Mouse (Mus musculus) stomach, embryonic 15.5 days (tissue): ENCODE data around the gene Prkci. TPM values are rescaled to one million over a fixed set of nuclear protein-coding genes. Genes with fewer than 3 reads are reported as not detected.

ENCODE experiments used
- ATAC-seq: fragments of 200-750 bp; cut with Nextera tagmentation; 2 replicates; pipeline ENCODE4 v1.8.0; 2017; ENCODE audit warnings: low read depth, moderate number of reproducible peaks, moderate TSS enrichment; ENCODE audit not compliant: insufficient read depth, low FRiP score
- H3K27ac ChIP-seq: fragments of 300-500 bp; sonication (generic); 2 replicates; pipeline ENCODE4 v1.5.1; 2015; ENCODE audit warnings: mild to moderate bottlenecking, inconsistent platforms
- H3K27me3 ChIP-seq: fragments of 300-500 bp; sonication (generic); replicated peaks from 2 replicates; pipeline ENCODE4 v1.6.1; 2015; ENCODE audit warnings: inconsistent platforms
- H3K36me3 ChIP-seq: fragments of 300-500 bp; sonication (generic); 2 replicates; pipeline ENCODE4 v1.6.1; 2015; ENCODE audit warnings: inconsistent platforms
- H3K4me1 ChIP-seq: fragments of 300-500 bp; sonication (generic); 2 replicates; pipeline ENCODE4 v1.6.1; 2015; ENCODE audit warnings: inconsistent platforms
- H3K4me2 ChIP-seq: fragments of 300-500 bp; sonication (generic); 2 replicates; pipeline ENCODE4 v1.6.1; 2015; ENCODE audit warnings: mild to moderate bottlenecking, inconsistent platforms
- H3K4me3 ChIP-seq: fragments of 300-500 bp; sonication (generic); replicated peaks from 2 replicates; pipeline ENCODE4 v1.5.1; 2015; ENCODE audit warnings: inconsistent platforms
- H3K9ac ChIP-seq: fragments of 300-500 bp; sonication (generic); 2 replicates; pipeline ENCODE4 v1.6.1; 2015; ENCODE audit warnings: inconsistent platforms
- H3K9me3 ChIP-seq: fragments of 300-500 bp; sonication (generic); 2 replicates; pipeline ENCODE4 v1.6.1; 2016; ENCODE audit warnings: inconsistent platforms
- WGBS: fragments of 180-500 bp; shearing (Covaris S2); methylation state at CpG from one replicate; pipeline ENCODE4 v1.1.7; 2015; 5-methylcytosine and 5-hydroxymethylcytosine counted together
- polyA plus RNA-seq: library from polyadenylated mRNA; unstranded; fragments of >200 nt; fragmentation: Nextera tagmentation; extraction: Ambion mirVana; gene quantifications from 2 replicates; pipeline ENCODE4 v1.2.1, GENCODE M21; 2015

The Prkci gene
- polyA plus RNA-seq, 1 experiment from 2014 or later: 39.3 TPM

- H3K36me3 ChIP-seq: no peaks in the 10 kb centered on the region
- H3K4me2 ChIP-seq: peak overlapping the region; percentile 37
- peak overlapping the region; percentile 94 for H3K27ac ChIP-seq
- H3K9me3 ChIP-seq: no peaks in the 10 kb centered on the region
- ATAC-seq: peak; percentile 23
- 33% methylated on average over 10 of the region's 10 CpGs for WGBS
- peaks cover 27% of the 10 kb centered on the region for H3K4me1 ChIP-seq
- H3K4me3 ChIP-seq: 0 out of 2 replicates have a peak overlapping the region, but pooled peaks have one; percentile 13
- no peaks in the 10 kb centered on the region for H3K27me3 ChIP-seq
- no peak overlapping the region for H3K9ac ChIP-seq
Observed at GRCm38 (mm10) chr3:30999401-31000017, 4.0 kb downstream of the Prkci start.

GRCm38 (mm10) chr3:31000018-31000407 is 4.5 kb downstream of the Prkci start:
- H3K9me3 ChIP-seq: no peaks in the 10 kb centered on the region
- H3K4me3 ChIP-seq: no peak overlapping the region
- 17% methylated on average over 4 of the region's 4 CpGs for WGBS
- peak overlapping the region; percentile 37 for H3K4me2 ChIP-seq
- 0 out of 2 replicates have a peak, but pooled peaks have one; percentile 0 for ATAC-seq
- no peaks in the 10 kb centered on the region for H3K27me3 ChIP-seq
- H3K4me1 ChIP-seq: peaks cover 27% of the 10 kb centered on the region
- no peak overlapping the region for H3K9ac ChIP-seq
- H3K27ac ChIP-seq: peak overlapping the region; percentile 94
- H3K36me3 ChIP-seq: no peaks in the 10 kb centered on the region

- Histone ChIP-seq H3K36me3 (no peaks in the 10 kb centered on the region), H3K4me1 (peaks cover 27% of the 10 kb centered on the region), H3K9me3 (no peaks in the 10 kb centered on the region), H3K4me3 (no peak overlapping the region), H3K4me2 (no peak overlapping the region), H3K9ac (no peak overlapping the region), H3K27ac (no peak overlapping the region), H3K27me3 (no peaks in the 10 kb centered on the region)
- ATAC-seq: no peak
- 55% methylated on average over 3 of the region's 3 CpGs for WGBS
Observed at GRCm38 (mm10) chr3:31001048-31001676, 5.6 kb downstream of the Prkci start.

GRCm38 (mm10) chr3:31004320-31005209 is 9.0 kb downstream of the Prkci start:
- 84% methylated on average over 6 of the region's 6 CpGs for WGBS
- Histone ChIP-seq H3K4me3 (no peak overlapping the region), H3K9ac (no peak overlapping the region), H3K4me1 (peaks cover 15% of the 10 kb centered on the region), H3K27me3 (no peaks in the 10 kb centered on the region), H3K4me2 (no peak overlapping the region), H3K9me3 (no peaks in the 10 kb centered on the region), H3K36me3 (no peaks in the 10 kb centered on the region), H3K27ac (no peak overlapping the region)
- ATAC-seq: no peak

- H3K9ac ChIP-seq: no peak overlapping the region
- WGBS: 86% methylated on average over 2 of the region's 2 CpGs
- no peak overlapping the region for H3K4me2 ChIP-seq
- H3K27ac ChIP-seq: no peak overlapping the region
- no peaks in the 10 kb centered on the region for H3K9me3 ChIP-seq
- H3K36me3 ChIP-seq: no peaks in the 10 kb centered on the region
- ATAC-seq: no peak
- no peaks in the 10 kb centered on the region for H3K27me3 ChIP-seq
- H3K4me3 ChIP-seq: no peak overlapping the region
- peaks cover 12% of the 10 kb centered on the region for H3K4me1 ChIP-seq
Observed at GRCm38 (mm10) chr3:31014374-31014773, 18.8 kb downstream of the Prkci start.

GRCm38 (mm10) chr3:31015682-31016443 is 20.3 kb downstream of the Prkci start:
- peak; percentile 57; the same call in 1 of the 2 replicates for ATAC-seq
- Histone ChIP-seq H3K4me1 (peaks cover 12% of the 10 kb centered on the region), H3K27me3 (no peaks in the 10 kb centered on the region), H3K27ac (peak overlapping the region; percentile 72), H3K4me3 (no peak overlapping the region), H3K9me3 (no peaks in the 10 kb centered on the region), H3K4me2 (peak overlapping the region; percentile 11; the same call in 1 of the 2 replicates), H3K36me3 (peaks cover 3% of the 10 kb centered on the region; the same call in 1 of the 2 replicates), H3K9ac (no peak overlapping the region)
- 57% methylated on average over 10 of the region's 10 CpGs for WGBS

- 39% methylated on average over 9 of the region's 9 CpGs for WGBS
- Histone ChIP-seq H3K9me3 (no peaks in the 10 kb centered on the region), H3K27me3 (no peaks in the 10 kb centered on the region), H3K4me2 (no peak overlapping the region), H3K36me3 (peaks cover 3% of the 10 kb centered on the region; the same call in 1 of the 2 replicates), H3K4me3 (no peak overlapping the region), H3K9ac (no peak overlapping the region), H3K27ac (peak overlapping the region; percentile 72), H3K4me1 (peaks cover 12% of the 10 kb centered on the region)
- ATAC-seq: no peak
Observed at GRCm38 (mm10) chr3:31016594-31017196, 21.1 kb downstream of the Prkci start.

- Histone ChIP-seq H3K4me2 (no peak overlapping the region), H3K36me3 (peaks cover 3% of the 10 kb centered on the region; the same call in 1 of the 2 replicates), H3K4me3 (no peak overlapping the region), H3K9ac (no peak overlapping the region), H3K9me3 (no peaks in the 10 kb centered on the region), H3K27me3 (no peaks in the 10 kb centered on the region), H3K4me1 (peaks cover 12% of the 10 kb centered on the region), H3K27ac (no peak overlapping the region)
- no peak for ATAC-seq
- WGBS: 56% methylated on average over 4 of the region's 4 CpGs
Observed at GRCm38 (mm10) chr3:31017652-31018051, 22.1 kb downstream of the Prkci start.

GRCm38 (mm10) chr3:31019287-31019686 is 23.7 kb downstream of the Prkci start:
- H3K4me3 ChIP-seq: no peak overlapping the region
- H3K9me3 ChIP-seq: no peaks in the 10 kb centered on the region
- no peaks in the 10 kb centered on the region for H3K27me3 ChIP-seq
- H3K27ac ChIP-seq: no peak overlapping the region
- H3K4me1 ChIP-seq: peaks cover 20% of the 10 kb centered on the region
- peaks cover 3% of the 10 kb centered on the region; the same call in 1 of the 2 replicates for H3K36me3 ChIP-seq
- ATAC-seq: no peak
- H3K9ac ChIP-seq: no peak overlapping the region
- no peak overlapping the region for H3K4me2 ChIP-seq
- 78% methylated on average over 1 of the region's 1 CpGs for WGBS

- Histone ChIP-seq H3K36me3 (peaks cover 3% of the 10 kb centered on the region; the same call in 1 of the 2 replicates), H3K27me3 (no peaks in the 10 kb centered on the region), H3K4me3 (no peak overlapping the region), H3K27ac (no peak overlapping the region), H3K4me2 (no peak overlapping the region), H3K9me3 (no peaks in the 10 kb centered on the region), H3K9ac (no peak overlapping the region), H3K4me1 (peaks cover 20% of the 10 kb centered on the region)
- no peak for ATAC-seq
- WGBS: 87% methylated on average over 5 of the region's 5 CpGs
Observed at GRCm38 (mm10) chr3:31019793-31020447, 24.4 kb downstream of the Prkci start.
